Mouse (Mus musculus) embryonic fibroblast, embryonic 13.5 days (primary cell): Measurements from ENCODE around the gene Gabbr2.

Experiments used
- CTCF ChIP-seq: IDR thresholded peaks from 2 replicates; pipeline ENCODE4 v1.5.1; 2011; ENCODE audit warnings: mild to moderate bottlenecking, control low read depth, low read length, moderate library complexity, borderline replicate concordance; ENCODE audit not compliant: insufficient read depth
- POLR2A ChIP-seq: IDR thresholded peaks from 2 replicates; pipeline ENCODE4 v1.6.1; 2011; ENCODE audit warnings: low read depth, mild to moderate bottlenecking, control low read depth, low read length, moderate library complexity

GRCm38 (mm10) chr4:46836065-46836464, 155.6 kb downstream of the Gabbr2 start:
- TF ChIP-seq CTCF (no peak), POLR2A (no peak)
